Mouse (Mus musculus) embryonic fibroblast, embryonic 13.5 days (primary cell): ENCODE measurements around the gene Sim2. TPM values are rescaled to one million over a fixed set of nuclear protein-coding genes. Genes with fewer than 3 reads are reported as not detected.

Experiments used
- H3K27ac ChIP-seq: 2 replicates; pipeline ENCODE4 v1.5.1; 2012; ENCODE audit warnings: low read length, control low read depth, inconsistent platforms; ENCODE audit not compliant: insufficient read depth
- H3K4me1 ChIP-seq: 2 replicates; pipeline ENCODE4 v1.6.1; 2011; ENCODE audit warnings: low read length; ENCODE audit not compliant: control insufficient read depth, insufficient read depth
- H3K4me3 ChIP-seq: 2 replicates; pipeline ENCODE4 v1.5.1; 2011; ENCODE audit warnings: mild to moderate bottlenecking, control low read depth, low read length; ENCODE audit not compliant: insufficient read depth
- CTCF ChIP-seq: IDR thresholded peaks from 2 replicates; pipeline ENCODE4 v1.5.1; 2011; ENCODE audit warnings: mild to moderate bottlenecking, control low read depth, low read length, moderate library complexity, borderline replicate concordance; ENCODE audit not compliant: insufficient read depth
- POLR2A ChIP-seq: IDR thresholded peaks from 2 replicates; pipeline ENCODE4 v1.6.1; 2011; ENCODE audit warnings: low read depth, mild to moderate bottlenecking, control low read depth, low read length, moderate library complexity
- polyA plus RNA-seq: library from polyadenylated mRNA; stranded (reverse); fragments of >200 nt; gene quantifications from 2 replicates; pipeline ENCODE4 v1.2.4, GENCODE M21; 2011; ENCODE audit warnings: low read depth; ENCODE audit not compliant: missing spikeins, insufficient read length

Sim2 gene
- polyA plus RNA-seq, 1 experiment: 6.9 TPM

DNA sequence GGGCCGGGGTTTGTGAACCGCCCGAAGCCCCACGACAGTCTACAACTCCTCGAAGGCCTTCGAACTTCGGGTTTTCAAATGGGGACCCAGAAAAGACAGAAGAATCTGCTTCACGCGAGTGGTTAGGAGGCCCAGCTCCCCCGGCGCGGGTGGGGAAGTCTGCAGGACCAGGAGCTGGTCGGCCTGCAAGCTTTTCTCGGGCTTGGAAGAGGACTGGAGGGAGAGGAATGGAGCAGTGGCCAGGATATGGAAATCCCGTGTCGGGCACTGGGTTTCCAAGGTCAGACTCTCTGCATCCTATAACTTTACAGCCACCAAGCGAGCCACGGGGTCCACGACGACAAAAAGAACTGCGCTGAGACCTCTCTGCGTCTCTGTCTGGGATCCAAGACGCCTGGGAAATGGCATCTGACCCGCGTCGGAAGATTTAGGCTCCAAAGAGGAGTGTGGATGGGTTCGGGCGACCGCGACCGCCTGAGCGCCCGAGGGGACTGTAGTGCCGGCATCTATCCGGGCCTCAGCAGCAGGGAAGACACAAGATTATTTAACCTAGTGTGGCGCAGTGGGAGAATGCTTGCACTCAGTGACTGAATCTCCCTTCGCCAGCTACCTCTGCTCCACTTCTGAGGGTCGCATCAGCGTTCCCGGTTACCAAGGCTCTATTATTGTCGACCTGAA is 744 bp upstream of the Sim2 start:
- peak overlapping the region; percentile 38; the same call in 1 of the 2 replicates for H3K4me3 ChIP-seq
- no peak for TF ChIP-seq CTCF
- no peak for TF ChIP-seq POLR2A
- no peak overlapping the region for H3K27ac ChIP-seq
- H3K4me1 ChIP-seq: no peaks in the 10 kb centered on the region

DNA sequence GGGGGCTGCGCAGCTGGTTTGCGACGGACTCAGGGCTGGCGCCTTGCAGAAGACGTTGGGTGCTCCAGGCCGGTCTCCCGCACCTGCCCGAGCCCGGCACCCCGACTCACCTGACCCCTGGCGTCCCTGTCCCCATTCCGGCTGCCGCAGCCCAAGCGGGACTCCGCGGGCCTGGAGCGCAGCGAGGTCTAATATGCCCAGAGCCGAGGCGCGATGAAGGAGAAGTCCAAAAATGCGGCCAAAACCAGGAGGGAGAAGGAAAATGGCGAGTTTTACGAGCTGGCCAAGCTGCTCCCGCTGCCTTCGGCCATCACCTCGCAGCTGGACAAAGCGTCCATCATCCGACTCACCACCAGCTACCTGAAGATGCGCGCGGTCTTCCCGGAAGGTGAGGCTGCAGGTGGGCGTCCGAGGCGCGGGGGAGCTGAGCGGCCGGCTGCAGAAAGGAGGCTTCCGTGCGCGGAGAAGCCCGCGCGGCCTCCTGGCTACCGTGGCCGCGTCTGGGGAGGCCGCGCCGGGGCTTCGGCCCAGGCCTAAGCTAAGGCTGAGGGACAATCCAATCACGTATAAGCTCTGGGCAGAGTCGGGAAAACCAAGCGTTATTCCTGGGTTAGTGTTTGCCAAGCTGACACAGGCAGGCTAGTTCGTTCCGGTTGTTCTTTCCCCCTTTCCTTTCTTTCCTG is 1.0 kb downstream of the Sim2 start:
- peak overlapping the region; percentile 38 for H3K4me3 ChIP-seq
- TF ChIP-seq POLR2A (no peak), CTCF (no peak)
- H3K4me1 ChIP-seq: no peaks in the 10 kb centered on the region
- H3K27ac ChIP-seq: no peak overlapping the region; the same call in 1 of the 2 replicates

GRCm38 (mm10) chr16:94086701-94087569 is 2.2 kb downstream of the Sim2 start:
- Histone ChIP-seq H3K4me1 (no peaks in the 10 kb centered on the region), H3K4me3 (peak overlapping the region; percentile 41), H3K27ac (no peak overlapping the region; the same call in 1 of the 2 replicates)
- TF ChIP-seq CTCF (no peak), POLR2A (no peak)

DNA sequence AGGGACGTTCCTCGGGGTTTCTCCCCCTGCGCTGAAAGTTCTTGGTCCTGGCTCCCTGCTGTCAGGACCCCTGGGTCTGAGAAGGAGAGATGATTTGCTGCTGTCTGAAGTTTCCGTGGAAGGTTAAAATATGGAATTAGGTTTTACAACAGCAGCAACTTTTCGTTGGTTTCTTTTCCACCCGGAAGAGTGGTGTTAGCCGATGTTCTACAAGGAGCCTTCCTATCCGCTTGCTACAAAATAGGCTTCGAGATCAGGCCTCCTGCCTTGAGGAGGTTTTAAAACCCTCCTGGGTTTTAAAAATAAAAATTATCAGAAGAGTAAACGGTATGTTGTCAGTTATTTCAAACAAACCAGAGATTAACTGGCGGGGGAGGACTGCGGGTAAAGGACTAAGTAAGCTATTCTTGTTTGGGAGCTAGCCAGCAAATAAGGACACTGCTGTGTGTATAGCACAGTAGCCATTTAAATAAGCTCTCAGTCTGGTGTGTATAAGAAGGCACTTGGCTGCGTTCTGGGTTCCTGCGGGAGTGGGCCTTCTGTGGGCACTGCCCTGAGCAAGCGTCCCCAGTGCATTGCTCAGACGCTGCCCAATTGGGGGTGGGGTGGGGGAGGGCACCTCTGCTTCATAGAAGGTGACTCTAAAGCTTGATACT is 3.0 kb downstream of the Sim2 start:
- no peak overlapping the region for H3K27ac ChIP-seq
- TF ChIP-seq POLR2A: no peak
- no peak for TF ChIP-seq CTCF

GRCm38 (mm10) chr16:94088226-94088748 is 3.6 kb downstream of the Sim2 start:
- TF ChIP-seq POLR2A: no peak
- no peak for TF ChIP-seq CTCF
- Histone ChIP-seq H3K4me1 (no peaks in the 10 kb centered on the region), H3K4me3 (peak overlapping the region; percentile 41)

More for the DNA sequence above, 3.0 kb downstream of the Sim2 start:
- peak overlapping the region; percentile 41 for H3K4me3 ChIP-seq
- no peaks in the 10 kb centered on the region for H3K4me1 ChIP-seq

GRCm38 (mm10) chr16:94088819-94089692 is 4.3 kb downstream of the Sim2 start:
- TF ChIP-seq CTCF (no peak), POLR2A (no peak)
- no peak overlapping the region for H3K27ac ChIP-seq
- peak overlapping the region; percentile 41; the same call in 1 of the 2 replicates for H3K4me3 ChIP-seq
- no peaks in the 10 kb centered on the region for H3K4me1 ChIP-seq

More at GRCm38 (mm10) chr16:94088226-94088748, 3.6 kb downstream of the Sim2 start:
- no peak overlapping the region for H3K27ac ChIP-seq

GRCm38 (mm10) chr16:94092511-94093150 is 7.9 kb downstream of the Sim2 start:
- no peaks in the 10 kb centered on the region for H3K4me1 ChIP-seq
- no peak overlapping the region for H3K4me3 ChIP-seq
- TF ChIP-seq POLR2A: no peak
- no peak for TF ChIP-seq CTCF
- H3K27ac ChIP-seq: no peak overlapping the region
